Mouse (Mus musculus) adrenal gland, postnatal 10 days (tissue): ENCODE results near the gene Nbas. TPM values are rescaled to one million over a fixed set of nuclear protein-coding genes. Genes with fewer than 3 reads are reported as not detected.

ENCODE experiments used
- DNase-seq: peaks from one replicate; pipeline ENCODE4 v3.0.0; 2021; ENCODE audit warnings: mixed read lengths
- total RNA-seq, 2 experiments: library from RNA; stranded (reverse); gene quantifications; 2 replicates each; pipeline ENCODE4 v1.2.3; 2021

The Nbas gene
- total RNA-seq, 2 experiments from 2014 or later = 21.5 to 29.2 TPM

DNA sequence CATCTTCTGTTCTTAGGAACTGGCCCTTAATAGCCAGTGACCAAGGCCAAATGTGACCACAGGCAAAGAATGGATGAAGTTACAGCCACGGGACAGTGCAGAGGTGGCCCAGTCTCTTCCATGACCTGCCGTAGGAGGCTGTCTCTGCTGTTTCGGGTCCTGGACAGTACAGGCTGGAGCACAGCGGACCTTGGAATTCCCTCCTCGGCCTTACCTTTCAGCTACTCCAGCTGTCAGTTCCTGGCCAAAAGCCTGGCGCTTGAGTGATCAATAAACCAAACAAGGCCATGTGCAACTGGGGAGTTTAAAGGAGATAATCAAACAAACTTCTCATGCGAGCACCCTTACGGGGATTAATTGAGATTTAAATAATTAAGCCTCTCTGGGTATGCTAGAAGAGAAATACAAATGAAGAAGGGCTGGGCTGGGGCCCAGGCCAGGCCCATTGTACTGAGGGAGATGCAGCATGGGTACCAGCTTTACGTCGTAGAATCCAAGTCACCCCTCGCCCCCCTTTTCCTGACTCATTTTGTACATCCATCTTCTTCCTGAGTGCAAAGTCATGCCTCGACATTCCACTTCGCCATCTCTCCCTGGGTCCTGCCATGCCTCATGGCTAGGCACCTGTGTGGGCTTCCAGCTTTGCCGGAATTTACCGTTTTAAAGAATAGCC lies 353.4 kb downstream of the Nbas start:
- no peak for DNase-seq

- DNase-seq = peak; percentile 40
Measured at GRCm38 (mm10) chr12:13626803-13627706, 358.1 kb downstream of the Nbas start.

Other genes starting within 250 kb of the Nbas start
- gene Ddx1, start 19.9 kb upstream of the Nbas start, total RNA-seq = 100 to 1,000 TPM in 1 of 2 experiments, 10 to 100 TPM in 1; 97.6 to 104 TPM